Mouse (Mus musculus): ENCODE measurements at regions not wholly inside any gene's neighbourhood (a gene's known extent, or its start where the extent isn't known, plus 50 kb on each side); places are given as distances from the start of the nearest gene placed in this dataset.

DNA sequence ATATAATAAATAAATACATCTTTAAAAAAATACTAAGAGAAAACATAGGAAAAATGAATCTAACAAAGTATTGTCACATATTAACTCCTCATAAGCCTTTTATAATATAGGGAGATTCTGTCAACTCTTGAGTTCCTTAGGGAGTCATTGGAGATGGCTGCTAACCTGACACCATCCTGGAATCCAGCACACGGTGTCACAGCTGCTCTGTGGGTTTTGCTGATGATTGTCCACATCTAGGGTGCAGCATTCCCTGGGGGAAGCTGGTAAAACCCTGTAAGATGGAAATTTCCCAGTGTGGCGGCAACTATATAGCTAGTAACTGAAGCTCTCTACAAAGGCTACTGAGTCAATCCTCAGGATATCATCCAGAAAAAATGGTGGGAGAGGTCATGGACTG is 58.9 kb upstream of the E2f3 start:
- no peak for DNase-seq (ENCODE audit: low read depth, low spot score)

DNA sequence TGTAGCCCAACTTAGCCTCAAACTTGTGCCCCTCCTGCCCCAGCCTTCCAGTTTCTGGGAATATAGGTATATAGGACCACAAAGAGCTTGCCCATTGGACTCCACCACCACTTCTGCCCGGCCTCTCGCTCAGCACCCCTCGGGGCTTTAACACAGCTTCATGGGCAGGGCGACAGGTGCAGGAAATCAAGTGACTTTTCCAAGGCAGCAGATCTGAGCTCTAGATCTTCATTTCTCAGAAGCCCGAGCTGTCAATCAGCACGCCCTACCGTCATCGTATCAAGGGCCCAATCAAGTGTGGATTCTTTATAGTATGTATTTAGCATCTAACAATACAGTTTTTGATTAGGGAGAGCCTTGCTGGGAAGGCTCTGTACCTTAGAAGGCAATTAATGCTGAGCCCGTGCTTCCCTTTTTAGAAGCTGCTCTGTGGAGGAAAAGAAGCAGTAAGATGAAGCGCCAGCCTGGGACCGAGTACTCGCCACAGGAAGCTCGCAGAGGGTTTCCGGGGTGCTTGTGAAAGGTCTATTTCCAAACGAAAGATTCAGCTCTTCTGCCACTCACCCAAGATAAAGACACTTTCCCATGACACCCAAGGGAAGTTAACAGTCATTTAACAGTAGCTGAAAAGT is 56.9 kb upstream of the E2f3 start:
- no peak for DNase-seq (ENCODE audit: low read depth, low spot score)

DNA sequence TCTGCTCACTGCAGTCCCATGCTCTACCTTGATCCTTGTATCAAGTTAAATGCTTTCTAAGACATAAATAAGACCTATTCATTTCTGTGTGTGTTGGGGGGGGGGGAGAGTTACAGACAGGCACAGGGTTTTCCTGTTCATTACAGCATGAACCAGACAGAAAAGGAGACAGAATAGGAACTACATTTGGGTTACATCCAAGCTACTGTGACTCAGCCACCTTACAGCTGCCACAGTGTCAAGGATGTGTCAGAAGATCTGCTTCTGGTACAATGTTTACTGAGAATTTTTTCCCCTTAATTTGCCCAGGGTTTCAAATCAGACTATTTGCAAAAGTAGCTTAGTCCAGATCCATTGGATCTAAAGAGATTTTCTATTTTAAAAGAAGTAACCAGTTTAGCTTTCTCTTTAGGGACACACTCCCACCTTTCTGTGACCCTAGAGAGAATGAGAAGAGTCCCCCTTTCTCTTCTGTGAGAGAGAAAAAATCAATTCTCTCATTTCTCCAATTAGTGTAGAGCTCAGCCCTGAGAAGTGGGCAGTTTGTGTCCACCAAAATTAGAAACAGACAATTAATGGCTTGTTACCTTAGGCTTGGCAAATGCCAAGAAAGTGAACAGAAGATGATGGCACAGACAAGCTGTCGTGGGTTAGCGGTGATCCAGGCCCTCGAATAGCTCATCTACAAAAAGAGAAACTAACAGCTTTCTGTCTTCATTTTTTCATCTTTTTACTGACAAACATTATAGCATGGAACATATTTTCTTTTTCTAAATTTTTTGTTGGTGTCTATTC is 55.8 kb upstream of the E2f3 start:
- DNase-seq (ENCODE audit: low read depth, low spot score) = no peak

DNA sequence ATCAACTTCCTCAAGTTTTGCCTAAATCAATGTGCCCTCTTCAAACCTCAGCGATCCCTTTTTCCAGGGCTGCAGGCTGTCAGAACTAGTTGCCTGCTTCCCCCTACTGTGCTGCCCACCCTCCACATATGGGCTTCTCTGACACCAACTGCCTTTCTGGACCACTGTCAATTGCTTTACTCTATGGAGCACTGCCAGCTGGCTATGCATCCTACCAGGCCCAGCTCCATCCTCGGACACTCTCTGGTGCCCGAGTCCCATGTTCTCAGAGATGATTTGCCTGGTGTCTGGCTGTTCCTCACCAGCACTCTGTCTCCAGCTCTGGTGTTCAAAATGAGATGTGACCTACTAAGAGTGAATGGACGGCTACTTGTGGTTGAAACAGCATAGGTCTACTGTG is 54.4 kb upstream of the E2f3 start:
- DNase-seq (ENCODE audit: low read depth, low spot score) = no peak

DNA sequence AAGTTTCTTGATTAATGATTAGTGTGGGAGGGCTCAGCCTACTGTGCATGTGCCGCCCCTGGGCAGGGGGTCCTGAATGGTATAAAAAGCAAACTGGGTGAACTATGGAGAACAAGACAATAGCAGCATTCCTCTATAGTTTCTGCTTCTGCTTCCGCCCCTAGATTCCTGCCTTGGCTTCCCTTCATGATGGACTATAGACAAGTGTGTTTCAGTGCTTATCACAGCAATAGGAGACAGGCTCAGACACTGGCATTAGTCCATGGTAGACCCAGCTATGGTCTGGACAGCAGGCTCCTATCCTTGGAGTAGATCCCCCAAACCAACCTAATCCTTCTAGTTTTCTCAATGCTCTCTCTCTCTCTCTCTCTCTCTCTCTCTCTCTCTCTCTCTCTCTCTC is 53.9 kb upstream of the E2f3 start:
- no peak for DNase-seq (ENCODE audit: low read depth, low spot score)

DNA sequence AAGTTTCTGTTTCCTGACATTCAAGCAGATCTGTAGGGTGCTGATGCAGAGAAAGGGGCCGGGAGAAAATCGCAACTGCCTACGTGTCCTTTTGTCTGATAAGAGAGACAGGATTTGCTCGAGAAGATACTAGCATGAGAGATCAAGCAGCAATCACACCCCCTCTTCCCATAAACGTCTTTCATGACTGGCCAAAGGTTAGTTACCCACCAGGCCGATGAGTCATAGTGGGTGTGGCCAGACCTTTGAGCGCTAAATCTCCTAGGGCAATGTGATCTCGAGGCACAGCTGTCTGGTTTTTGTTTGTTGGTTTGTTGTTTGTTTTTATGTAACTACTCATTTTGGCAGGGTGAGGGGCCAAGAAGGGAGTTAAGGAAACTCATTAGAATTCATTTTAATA is 50.7 kb upstream of the E2f3 start:
- DNase-seq (ENCODE audit: low read depth, low spot score) = no peak

- DNase-seq (ENCODE audit: low read depth, low spot score) = no peak
These were observed 50.2 kb upstream of the E2f3 start for GRCm38 (mm10) chr13:30036071-30036470.
